Mouse (Mus musculus): ENCODE data around the gene Ncf1. TPM values are rescaled to one million over a fixed set of nuclear protein-coding genes. Genes with fewer than 3 reads are reported as not detected.
A peak's percentile ranks its signal among the peaks of the same experiment; 100 is the strongest.

The Ncf1 gene
- polyA plus RNA-seq, 1 experiment from 2014 or later, result 0.94 TPM

- Histone ChIP-seq H3K36me3 (ENCODE audit: control insufficient read depth, insufficient read depth, low read length) (peaks cover 91% of the 10 kb centered on the region), H3K9me3 (ENCODE audit: control insufficient read depth, low read length) (no peaks in the 10 kb centered on the region), H3K4me1 (ENCODE audit: control insufficient read depth, insufficient read depth, low read length) (no peaks in the 10 kb centered on the region), H3K27me3 (ENCODE audit: control insufficient read depth, insufficient read depth, low read length) (no peaks in the 10 kb centered on the region), H3K4me2 (ENCODE audit: low read depth, low read length) (no peak overlapping the region), H3K9ac (replicated peaks; ENCODE audit: low read depth, low read length) (no peak overlapping the region), H3K4me3 (ENCODE audit: low read depth, low read length) (no peak overlapping the region), H3K27ac (ENCODE audit: low read depth, low read length) (no peak overlapping the region)
- 96% methylated on average over 3 of the region's 3 CpGs for WGBS
- no peak for ATAC-seq (ENCODE audit: low read depth)
Observed at GRCm38 (mm10) chr5:134250601-134251000, 21.2 kb upstream of the Ncf1 start.

DNA sequence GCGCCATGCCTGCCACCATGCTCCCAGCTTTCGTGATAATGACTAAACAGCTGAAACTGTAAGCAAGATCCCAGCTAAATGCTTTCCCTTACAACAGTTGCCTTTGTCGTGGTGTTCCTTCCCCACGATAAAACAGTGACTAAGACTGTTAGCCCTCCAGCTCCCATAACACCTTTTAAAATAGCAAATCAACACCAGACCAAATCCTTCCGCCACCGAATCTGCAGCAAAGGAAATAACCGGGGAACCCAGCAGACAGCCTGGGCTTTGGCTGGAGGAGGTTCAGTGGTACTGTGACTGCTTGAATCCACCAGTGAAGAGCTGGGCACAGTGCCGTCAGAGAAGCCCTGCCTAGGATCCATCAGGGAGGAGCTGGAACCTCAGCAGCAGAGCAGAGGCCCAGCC, 19.8 kb upstream of the Ncf1 start:
- no peaks in the 10 kb centered on the region for H3K4me1 ChIP-seq (ENCODE audit: control insufficient read depth, insufficient read depth, low read length)
- WGBS, result 93% methylated on average over 8 of the region's 8 CpGs
- H3K9ac ChIP-seq (replicated peaks; ENCODE audit: low read depth, low read length), result no peak overlapping the region
- H3K4me2 ChIP-seq (ENCODE audit: low read depth, low read length), result no peak overlapping the region
- peaks cover 91% of the 10 kb centered on the region for H3K36me3 ChIP-seq (ENCODE audit: control insufficient read depth, insufficient read depth, low read length)
- no peaks in the 10 kb centered on the region for H3K27me3 ChIP-seq (ENCODE audit: control insufficient read depth, insufficient read depth, low read length)
- H3K4me3 ChIP-seq (ENCODE audit: low read depth, low read length), result no peak overlapping the region
- H3K9me3 ChIP-seq (ENCODE audit: control insufficient read depth, low read length), result no peaks in the 10 kb centered on the region
- no peak overlapping the region for H3K27ac ChIP-seq (ENCODE audit: low read depth, low read length)
- no peak for ATAC-seq (ENCODE audit: low read depth)

- WGBS, result 92% methylated on average over 14 of the region's 14 CpGs
- H3K9ac ChIP-seq (replicated peaks; ENCODE audit: low read depth, low read length), result no peak overlapping the region
- no peaks in the 10 kb centered on the region for H3K27me3 ChIP-seq (ENCODE audit: control insufficient read depth, insufficient read depth, low read length)
- H3K4me1 ChIP-seq (ENCODE audit: control insufficient read depth, insufficient read depth, low read length), result no peaks in the 10 kb centered on the region
- no peak for ATAC-seq (ENCODE audit: low read depth)
- H3K4me3 ChIP-seq (ENCODE audit: low read depth, low read length), result no peak overlapping the region
- H3K4me2 ChIP-seq (ENCODE audit: low read depth, low read length), result no peak overlapping the region
- H3K27ac ChIP-seq (ENCODE audit: low read depth, low read length), result no peak overlapping the region
- no peaks in the 10 kb centered on the region for H3K9me3 ChIP-seq (ENCODE audit: control insufficient read depth, low read length)
- peaks cover 93% of the 10 kb centered on the region for H3K36me3 ChIP-seq (ENCODE audit: control insufficient read depth, insufficient read depth, low read length)
Observed at GRCm38 (mm10) chr5:134248608-134249244, 19.3 kb upstream of the Ncf1 start.

DNA sequence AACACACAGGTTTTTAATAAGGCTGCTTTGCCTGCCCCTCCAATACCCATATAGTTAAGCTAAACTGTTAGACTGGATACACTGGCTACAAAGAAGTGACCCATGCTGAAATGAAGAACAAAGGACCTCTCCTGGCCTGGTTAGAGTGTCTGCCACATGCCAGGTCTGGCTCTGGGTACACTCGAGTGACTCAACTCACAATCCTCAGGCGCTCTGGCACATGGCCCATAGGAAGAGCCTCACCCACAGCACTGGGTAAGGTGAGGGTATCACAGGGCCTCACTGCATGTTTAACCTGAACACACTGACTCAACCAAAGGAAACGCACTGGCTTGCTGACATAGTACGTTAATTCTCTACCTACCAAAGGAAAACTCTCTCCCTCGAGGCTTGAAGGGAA, 16.7 kb upstream of the Ncf1 start:
- Histone ChIP-seq H3K36me3 (ENCODE audit: control insufficient read depth, insufficient read depth, low read length) (peaks cover 94% of the 10 kb centered on the region), H3K9ac (replicated peaks; ENCODE audit: low read depth, low read length) (no peak overlapping the region), H3K4me3 (ENCODE audit: low read depth, low read length) (no peak overlapping the region), H3K27me3 (ENCODE audit: control insufficient read depth, insufficient read depth, low read length) (no peaks in the 10 kb centered on the region), H3K9me3 (ENCODE audit: control insufficient read depth, low read length) (no peaks in the 10 kb centered on the region), H3K4me1 (ENCODE audit: control insufficient read depth, insufficient read depth, low read length) (no peaks in the 10 kb centered on the region), H3K4me2 (ENCODE audit: low read depth, low read length) (no peak overlapping the region), H3K27ac (ENCODE audit: low read depth, low read length) (no peak overlapping the region)
- WGBS, result 93% methylated on average over 5 of the region's 5 CpGs
- ATAC-seq (ENCODE audit: low read depth), result no peak

DNA sequence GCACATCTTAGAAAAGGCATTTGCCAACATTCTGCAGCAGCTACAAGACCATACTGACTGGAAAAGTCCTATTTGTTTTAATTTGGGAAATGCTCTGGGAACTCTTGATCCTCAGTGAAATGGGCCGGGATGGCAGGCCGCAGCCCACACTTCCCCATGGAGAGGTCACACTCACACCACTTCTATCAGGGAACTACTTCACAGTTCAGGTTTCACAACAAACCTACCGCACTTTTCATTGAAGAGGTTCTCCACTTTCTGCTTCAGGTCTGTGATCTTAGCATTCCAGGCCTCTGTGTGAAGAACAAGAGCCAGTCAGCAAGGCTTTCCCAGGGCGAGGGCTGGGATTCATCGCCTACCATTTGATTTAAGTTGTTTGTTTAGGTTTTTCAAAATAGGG, 15.5 kb upstream of the Ncf1 start:
- Histone ChIP-seq H3K4me3 (ENCODE audit: low read depth, low read length) (no peak overlapping the region), H3K27me3 (ENCODE audit: control insufficient read depth, insufficient read depth, low read length) (no peaks in the 10 kb centered on the region), H3K9ac (replicated peaks; ENCODE audit: low read depth, low read length) (no peak overlapping the region), H3K9me3 (ENCODE audit: control insufficient read depth, low read length) (no peaks in the 10 kb centered on the region), H3K27ac (ENCODE audit: low read depth, low read length) (no peak overlapping the region), H3K36me3 (ENCODE audit: control insufficient read depth, insufficient read depth, low read length) (peaks cover 96% of the 10 kb centered on the region), H3K4me2 (ENCODE audit: low read depth, low read length) (no peak overlapping the region), H3K4me1 (ENCODE audit: control insufficient read depth, insufficient read depth, low read length) (no peaks in the 10 kb centered on the region)
- no peak for ATAC-seq (ENCODE audit: low read depth)
- WGBS, result 94% methylated on average over 5 of the region's 5 CpGs

DNA sequence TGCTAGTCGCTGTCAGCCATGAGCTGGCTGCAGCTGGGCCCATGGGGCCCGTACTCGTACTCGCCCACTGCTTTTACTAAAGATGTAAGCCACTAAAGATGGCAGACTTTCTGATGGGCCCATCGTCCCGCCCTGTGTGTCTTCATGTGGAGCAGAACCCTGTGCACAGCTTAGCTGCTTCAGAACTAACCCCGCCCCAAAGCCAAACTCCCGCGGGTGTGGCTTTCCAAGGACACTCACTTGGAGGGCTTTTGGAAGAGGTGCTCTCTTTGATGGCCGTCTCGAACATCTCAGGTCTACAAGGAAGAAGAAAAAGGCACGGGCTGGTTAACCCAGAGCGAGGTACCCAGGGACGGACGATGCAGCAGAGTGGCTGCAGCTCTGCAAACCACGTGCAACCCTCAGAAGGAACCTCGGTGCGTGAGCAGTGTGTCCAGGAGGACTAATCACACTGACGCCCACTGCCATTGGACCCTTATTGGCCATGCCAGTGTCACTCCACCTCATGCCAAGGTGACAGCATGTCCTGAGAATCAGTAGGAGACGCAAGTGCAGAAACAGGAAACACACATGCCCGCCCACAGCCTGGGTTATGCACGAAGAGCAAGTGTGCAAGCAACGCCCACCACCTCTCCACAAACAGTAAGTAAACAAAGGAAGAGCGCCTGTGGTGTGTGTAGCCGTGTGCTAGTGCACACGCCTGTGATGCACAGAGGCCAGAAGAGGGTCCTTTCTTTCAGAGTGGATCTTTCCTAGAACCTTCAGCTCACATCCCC, 14.4 kb upstream of the Ncf1 start:
- Histone ChIP-seq H3K27ac (ENCODE audit: low read depth, low read length) (no peak overlapping the region), H3K9ac (replicated peaks; ENCODE audit: low read depth, low read length) (no peak overlapping the region), H3K27me3 (ENCODE audit: control insufficient read depth, insufficient read depth, low read length) (no peaks in the 10 kb centered on the region), H3K4me1 (ENCODE audit: control insufficient read depth, insufficient read depth, low read length) (no peaks in the 10 kb centered on the region), H3K4me2 (ENCODE audit: low read depth, low read length) (no peak overlapping the region), H3K9me3 (ENCODE audit: control insufficient read depth, low read length) (no peaks in the 10 kb centered on the region), H3K4me3 (ENCODE audit: low read depth, low read length) (no peak overlapping the region), H3K36me3 (ENCODE audit: control insufficient read depth, insufficient read depth, low read length) (peaks cover 96% of the 10 kb centered on the region)
- 95% methylated on average over 26 of the region's 26 CpGs for WGBS
- no peak for ATAC-seq (ENCODE audit: low read depth)

GRCm38 (mm10) chr5:134241831-134242230, 12.4 kb upstream of the Ncf1 start:
- Histone ChIP-seq H3K27me3 (ENCODE audit: control insufficient read depth, insufficient read depth, low read length) (no peaks in the 10 kb centered on the region), H3K27ac (ENCODE audit: low read depth, low read length) (no peak overlapping the region), H3K9ac (replicated peaks; ENCODE audit: low read depth, low read length) (no peak overlapping the region), H3K4me3 (ENCODE audit: low read depth, low read length) (no peak overlapping the region), H3K4me1 (ENCODE audit: control insufficient read depth, insufficient read depth, low read length) (no peaks in the 10 kb centered on the region), H3K9me3 (ENCODE audit: control insufficient read depth, low read length) (no peaks in the 10 kb centered on the region), H3K4me2 (ENCODE audit: low read depth, low read length) (no peak overlapping the region), H3K36me3 (ENCODE audit: control insufficient read depth, insufficient read depth, low read length) (peaks cover 97% of the 10 kb centered on the region)
- WGBS, result 78% methylated on average over 5 of the region's 5 CpGs
- ATAC-seq (ENCODE audit: low read depth), result no peak

DNA sequence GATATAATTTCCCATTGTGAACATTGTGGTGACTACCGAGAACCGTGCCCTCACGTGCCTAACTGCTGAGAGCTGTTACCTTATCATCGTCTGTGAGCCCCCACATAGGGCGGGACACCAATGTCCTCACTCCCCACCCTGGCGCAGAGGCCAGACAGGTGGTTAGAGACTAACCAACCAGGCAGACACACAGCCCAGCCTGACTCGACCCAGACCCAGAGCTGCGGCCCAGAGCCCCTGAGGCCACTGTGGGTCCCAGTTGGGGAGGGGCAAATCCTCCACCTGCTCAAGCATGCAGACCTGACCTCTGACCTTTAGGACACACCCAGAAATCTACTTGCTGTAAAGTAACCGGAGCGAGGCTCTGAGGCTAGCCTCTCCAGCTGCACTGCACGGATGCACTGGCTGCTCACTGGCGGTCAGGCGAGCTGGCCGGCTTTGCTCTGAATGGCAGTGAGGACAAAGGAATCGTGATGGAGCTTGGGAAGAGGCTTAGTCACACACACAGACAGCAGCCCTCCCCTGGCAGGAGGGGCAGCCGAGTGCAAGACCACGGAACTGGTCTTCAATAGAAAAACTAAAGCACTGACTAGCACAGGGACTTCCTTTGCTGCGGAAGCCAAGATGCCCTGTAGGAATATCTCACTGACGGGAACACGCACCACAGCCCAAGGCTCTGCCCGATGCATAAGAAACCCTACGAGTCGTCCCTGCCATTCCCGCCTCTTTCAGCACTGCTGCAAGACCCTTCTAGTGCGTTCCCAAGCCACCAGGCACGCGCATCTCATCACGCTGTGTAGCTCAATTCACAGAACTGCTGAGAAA, 8.7 kb upstream of the Ncf1 start:
- no peaks in the 10 kb centered on the region for H3K27me3 ChIP-seq (ENCODE audit: control insufficient read depth, insufficient read depth, low read length)
- WGBS, result 60% methylated on average over 28 of the region's 28 CpGs
- no peak overlapping the region for H3K9ac ChIP-seq (replicated peaks; ENCODE audit: low read depth, low read length)

DNA sequence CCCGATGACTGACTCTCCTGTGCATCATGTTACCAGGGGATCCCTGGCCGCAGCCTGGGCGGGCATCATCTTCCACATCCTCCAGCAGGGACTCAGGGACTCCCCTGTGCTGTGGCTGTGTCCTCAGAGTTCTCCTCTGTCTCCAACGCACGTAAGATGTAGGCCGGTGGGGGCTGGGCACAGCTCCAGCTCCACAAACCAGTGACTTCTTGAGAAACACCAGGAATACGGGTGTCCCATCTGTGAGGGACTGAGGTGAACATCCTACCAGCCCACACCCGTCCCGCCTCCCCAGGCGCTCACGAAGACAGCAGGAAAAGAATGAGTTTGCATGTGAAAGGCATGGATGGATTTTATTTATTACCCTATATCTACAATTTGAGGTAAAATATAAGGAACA, 8.1 kb upstream of the Ncf1 start:
- H3K27me3 ChIP-seq (ENCODE audit: control insufficient read depth, insufficient read depth, low read length), result no peaks in the 10 kb centered on the region
- no peaks in the 10 kb centered on the region for H3K9me3 ChIP-seq (ENCODE audit: control insufficient read depth, low read length)
- WGBS, result 93% methylated on average over 11 of the region's 11 CpGs
- no peak for ATAC-seq (ENCODE audit: low read depth)
- peaks cover 69% of the 10 kb centered on the region for H3K36me3 ChIP-seq (ENCODE audit: control insufficient read depth, insufficient read depth, low read length)
- no peak overlapping the region for H3K27ac ChIP-seq (ENCODE audit: low read depth, low read length)
- no peak overlapping the region for H3K9ac ChIP-seq (replicated peaks; ENCODE audit: low read depth, low read length)
- no peak overlapping the region for H3K4me3 ChIP-seq (ENCODE audit: low read depth, low read length)
- H3K4me1 ChIP-seq (ENCODE audit: control insufficient read depth, insufficient read depth, low read length), result no peaks in the 10 kb centered on the region
- no peak overlapping the region for H3K4me2 ChIP-seq (ENCODE audit: low read depth, low read length)

More for the DNA sequence above, 8.7 kb upstream of the Ncf1 start:
- no peak overlapping the region for H3K4me3 ChIP-seq (ENCODE audit: low read depth, low read length)
- H3K27ac ChIP-seq (ENCODE audit: low read depth, low read length), result no peak overlapping the region
- peaks cover 76% of the 10 kb centered on the region for H3K36me3 ChIP-seq (ENCODE audit: control insufficient read depth, insufficient read depth, low read length)
- ATAC-seq (ENCODE audit: low read depth), result peak; percentile 42; the same call in 1 of the 2 replicates
- H3K4me1 ChIP-seq (ENCODE audit: control insufficient read depth, insufficient read depth, low read length), result no peaks in the 10 kb centered on the region
- no peaks in the 10 kb centered on the region for H3K9me3 ChIP-seq (ENCODE audit: control insufficient read depth, low read length)
- no peak overlapping the region for H3K4me2 ChIP-seq (ENCODE audit: low read depth, low read length)
